Mouse (Mus musculus): ENCODE results near the gene Camsap2. TPM values are rescaled to one million over a fixed set of nuclear protein-coding genes. Genes with fewer than 3 reads are reported as not detected.

Gene Camsap2
- polyA plus RNA-seq, 1 experiment from 2014 or later: 13.2 TPM

DNA sequence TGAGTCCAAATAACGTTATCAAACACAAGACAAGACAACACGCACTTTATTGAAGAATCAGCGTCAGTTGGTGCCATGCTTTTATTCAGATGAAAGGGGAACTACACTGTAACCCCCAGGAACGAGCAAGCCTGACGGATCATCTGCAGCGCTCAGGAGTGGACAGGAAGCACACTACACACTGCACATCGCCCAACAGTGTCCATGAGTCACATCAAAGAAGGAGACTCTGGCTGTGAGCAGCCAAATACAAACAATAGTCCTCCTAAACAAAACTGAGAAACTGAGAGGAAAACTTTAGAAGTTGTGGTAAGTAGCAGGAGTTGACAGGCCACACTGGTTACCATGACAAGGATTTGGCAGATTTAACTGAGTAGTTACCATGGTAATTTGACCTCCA is 77.7 kb downstream of the Camsap2 start:
- H3K4me3 ChIP-seq: no peak overlapping the region
- peaks cover 55% of the 10 kb centered on the region for H3K36me3 ChIP-seq
- peaks cover 9% of the 10 kb centered on the region for H3K27me3 ChIP-seq (ENCODE audit: insufficient read depth, poor library complexity, severe bottlenecking)
- H3K4me1 ChIP-seq (replicated peaks): 0 out of 2 replicates have a peak, but pooled peaks cover 3% of the 10 kb centered on the region
- H3K9me3 ChIP-seq: no peaks in the 10 kb centered on the region
- 85% methylated on average over 7 of the region's 7 CpGs for WGBS
- DNase-seq (ENCODE audit: low spot score): no peak
- no peak overlapping the region for H3K27ac ChIP-seq

DNA sequence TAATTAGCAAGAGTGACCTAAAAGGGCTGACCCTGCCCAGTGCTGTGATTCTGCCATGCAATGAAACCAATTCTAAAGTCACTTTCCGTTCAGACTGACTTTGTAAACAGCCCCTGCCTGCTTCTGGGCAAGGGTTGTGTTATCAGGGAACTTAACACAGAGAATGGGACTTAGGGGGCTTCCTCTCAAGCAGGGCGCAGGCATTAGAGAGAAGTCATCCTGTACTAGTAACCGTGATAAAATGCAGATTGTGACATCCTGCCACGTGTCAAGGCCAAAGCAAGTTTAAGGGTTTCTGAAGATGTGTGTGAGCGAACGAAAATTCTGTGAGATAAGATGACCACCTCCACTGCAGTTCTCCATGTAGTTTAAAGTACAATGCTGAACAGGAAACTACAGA is 79.8 kb downstream of the Camsap2 start:
- no peak overlapping the region for H3K4me3 ChIP-seq
- no peak for DNase-seq (ENCODE audit: low spot score)
- no peaks in the 10 kb centered on the region for H3K9me3 ChIP-seq
- H3K4me1 ChIP-seq (replicated peaks): peaks cover 13% of the 10 kb centered on the region
- H3K27ac ChIP-seq: no peak overlapping the region
- WGBS: 77% methylated on average over 6 of the region's 6 CpGs
- H3K36me3 ChIP-seq: peaks cover 34% of the 10 kb centered on the region
- peaks cover 30% of the 10 kb centered on the region for H3K27me3 ChIP-seq (ENCODE audit: insufficient read depth, poor library complexity, severe bottlenecking)

DNA sequence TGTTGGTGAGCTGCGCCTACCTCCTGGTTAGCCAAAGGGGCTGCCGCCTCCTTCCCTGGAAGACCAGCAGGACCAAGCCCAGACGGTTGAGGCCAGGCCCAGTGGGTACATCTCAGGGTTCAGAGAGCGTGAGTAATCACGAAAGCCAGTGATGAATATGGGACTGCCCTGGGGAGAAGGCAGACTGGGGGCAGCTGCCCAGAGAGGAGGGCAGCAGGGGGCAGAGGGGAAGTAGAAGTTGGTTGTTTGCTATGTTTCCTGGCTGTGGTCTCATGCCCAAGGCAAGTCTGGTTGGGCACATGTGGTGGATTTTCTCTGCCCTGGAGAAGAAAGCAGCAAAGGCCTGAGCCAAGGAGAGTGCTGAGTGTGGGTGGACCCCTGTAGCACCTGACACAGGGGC is 82.5 kb downstream of the Camsap2 start:
- Histone ChIP-seq H3K9me3 (no peaks in the 10 kb centered on the region), H3K27ac (no peak overlapping the region), H3K4me1 (replicated peaks) (peaks cover 33% of the 10 kb centered on the region), H3K4me3 (no peak overlapping the region), H3K27me3 (ENCODE audit: insufficient read depth, poor library complexity, severe bottlenecking) (peaks cover 58% of the 10 kb centered on the region), H3K36me3 (peaks cover 8% of the 10 kb centered on the region)
- DNase-seq (ENCODE audit: low spot score): no peak
- 83% methylated on average over 5 of the region's 5 CpGs for WGBS

DNA sequence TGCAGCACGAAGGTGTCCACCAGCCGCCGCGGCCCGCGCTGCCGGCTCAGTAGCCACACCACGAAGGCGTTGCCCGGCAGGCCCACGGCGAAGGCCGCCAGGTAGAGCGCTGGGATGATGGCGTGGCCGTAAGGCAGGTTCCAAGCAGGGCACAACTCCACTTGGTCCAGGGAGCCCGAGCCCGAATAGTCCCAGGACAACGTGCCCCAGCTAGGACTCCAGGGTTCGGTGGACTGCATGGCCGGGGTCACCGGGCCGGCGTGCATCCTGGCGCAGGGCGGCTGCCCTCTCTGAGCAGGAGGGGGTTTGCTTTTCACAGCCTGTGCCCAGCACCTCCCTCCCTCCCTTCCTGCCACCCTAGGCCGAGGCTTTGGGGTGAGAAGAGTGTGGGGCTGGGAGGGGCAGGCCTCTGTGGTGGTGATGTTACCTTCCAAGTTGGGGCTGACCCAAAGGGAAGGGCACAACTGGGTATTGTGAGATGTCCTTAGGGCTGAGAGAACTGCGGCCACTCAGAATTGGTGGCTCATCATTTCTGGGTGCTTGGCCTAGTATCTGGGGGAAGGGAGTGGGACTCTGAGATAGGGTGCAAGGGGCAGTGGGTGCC is 85.2 kb downstream of the Camsap2 start, which contains the start of gene Gpr25:
Gene Gpr25, minus strand, starts transcription at position 239 of the 604 bp plus-strand sequence.
- Histone ChIP-seq H3K27me3 (ENCODE audit: insufficient read depth, poor library complexity, severe bottlenecking) (peaks cover 81% of the 10 kb centered on the region), H3K4me1 (replicated peaks) (peaks cover 37% of the 10 kb centered on the region), H3K36me3 (no peaks in the 10 kb centered on the region), H3K9me3 (no peaks in the 10 kb centered on the region), H3K4me3 (peak within 1 kb of the TSS; percentile 62), H3K27ac (peak within 1 kb of the TSS; percentile 42)
- DNase-seq (ENCODE audit: low spot score): no peak
- WGBS: 6% methylated on average over 28 of the region's 28 CpGs

DNA sequence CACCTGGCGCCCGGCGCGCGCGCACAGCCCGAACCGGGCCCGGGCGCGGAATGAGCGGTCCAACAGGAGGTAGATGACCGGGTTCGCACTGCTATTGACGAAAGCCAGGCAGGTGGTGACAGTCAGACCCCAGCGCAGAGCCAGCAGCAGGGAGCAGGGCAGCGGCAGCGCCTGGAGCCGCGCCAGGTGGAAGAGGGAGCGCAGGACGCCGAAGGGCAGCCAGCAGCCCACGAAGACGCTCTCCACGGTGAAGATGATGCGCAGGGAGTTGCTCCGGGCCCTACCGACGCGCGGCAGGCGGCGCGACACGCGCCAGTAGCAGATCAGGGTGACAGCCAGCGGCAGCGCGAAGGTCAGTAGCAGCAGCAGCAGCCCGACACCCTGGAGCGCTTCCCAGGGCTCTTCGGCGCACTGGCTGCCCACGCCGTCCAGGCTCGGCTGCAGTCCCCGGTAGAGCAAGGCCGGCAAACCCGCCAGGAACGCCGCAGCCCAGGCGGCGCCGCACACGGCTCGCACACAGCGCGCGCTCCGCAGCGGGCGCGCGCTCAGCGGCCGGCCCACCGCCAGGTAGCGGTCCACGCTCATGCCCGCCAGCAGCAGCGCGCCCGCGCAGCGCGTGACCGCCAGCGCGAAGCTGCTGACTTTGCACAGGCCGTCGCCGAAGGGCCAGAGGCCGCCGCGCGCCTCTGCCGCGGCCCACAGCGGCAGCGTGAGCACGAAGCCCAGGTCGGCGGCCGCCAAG is 85.8 kb downstream of the Camsap2 start:
- Histone ChIP-seq H3K4me1 (replicated peaks) (peaks cover 44% of the 10 kb centered on the region), H3K9me3 (no peaks in the 10 kb centered on the region), H3K36me3 (no peaks in the 10 kb centered on the region), H3K27ac (peak overlapping the region; percentile 42), H3K4me3 (peak overlapping the region; percentile 62), H3K27me3 (ENCODE audit: insufficient read depth, poor library complexity, severe bottlenecking) (peaks cover 81% of the 10 kb centered on the region)
- peak; percentile 58 for DNase-seq (ENCODE audit: low spot score)
- WGBS: under 1% methylated on average over 95 of the region's 95 CpGs

DNA sequence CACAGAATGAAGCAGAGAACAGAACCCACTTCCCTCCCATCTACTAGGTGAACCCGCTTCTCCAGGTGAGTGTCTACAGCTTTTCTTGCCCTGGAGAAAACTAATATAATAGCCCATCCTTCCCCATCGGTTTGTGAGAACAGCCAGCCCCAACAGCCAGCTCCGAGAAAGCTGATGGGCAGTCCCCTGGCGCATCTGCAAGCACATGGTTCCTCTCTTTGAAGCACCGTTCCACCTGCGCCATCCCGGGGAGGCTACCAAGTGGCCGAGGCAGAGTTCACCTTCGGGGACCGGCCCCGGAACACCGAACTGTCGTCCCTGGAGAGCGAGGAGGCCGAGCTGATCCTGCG is 86.4 kb downstream of the Camsap2 start:
- Histone ChIP-seq H3K27me3 (ENCODE audit: insufficient read depth, poor library complexity, severe bottlenecking) (peaks cover 81% of the 10 kb centered on the region), H3K36me3 (no peaks in the 10 kb centered on the region), H3K27ac (peak overlapping the region; percentile 42; the same call in 1 of the 2 replicates), H3K9me3 (no peaks in the 10 kb centered on the region), H3K4me1 (replicated peaks) (peaks cover 49% of the 10 kb centered on the region), H3K4me3 (peak overlapping the region; percentile 62)
- WGBS: 3% methylated on average over 16 of the region's 16 CpGs
- peak; percentile 27 for DNase-seq (ENCODE audit: low spot score)

DNA sequence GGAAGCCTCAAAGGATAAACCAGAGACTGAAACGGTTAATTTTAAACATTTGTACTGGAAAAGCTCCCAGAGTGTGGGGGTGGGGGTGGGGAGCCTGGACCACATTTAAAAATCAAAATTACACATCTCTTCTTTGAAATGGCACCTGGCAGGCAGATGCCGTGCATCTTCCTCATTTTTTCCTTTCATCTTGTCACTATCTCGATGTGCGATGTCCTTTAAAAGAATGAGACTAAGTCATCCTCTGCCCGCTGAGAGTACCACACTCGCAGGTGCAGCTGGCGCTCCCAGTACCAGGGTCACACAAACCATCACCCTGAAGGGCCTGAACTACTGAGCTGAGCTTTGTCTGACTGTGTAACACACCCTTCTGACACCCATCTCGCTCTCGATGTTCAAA is 87.4 kb downstream of the Camsap2 start:
- H3K4me1 ChIP-seq (replicated peaks): peaks cover 52% of the 10 kb centered on the region
- DNase-seq (ENCODE audit: low spot score): no peak
- no peak overlapping the region for H3K4me3 ChIP-seq
- no peak overlapping the region for H3K27ac ChIP-seq
- H3K27me3 ChIP-seq (ENCODE audit: insufficient read depth, poor library complexity, severe bottlenecking): peaks cover 74% of the 10 kb centered on the region
- no peaks in the 10 kb centered on the region for H3K36me3 ChIP-seq
- H3K9me3 ChIP-seq: no peaks in the 10 kb centered on the region
- whole genome bisulfite sequencing: 79% methylated on average over 9 of the region's 9 CpGs

DNA sequence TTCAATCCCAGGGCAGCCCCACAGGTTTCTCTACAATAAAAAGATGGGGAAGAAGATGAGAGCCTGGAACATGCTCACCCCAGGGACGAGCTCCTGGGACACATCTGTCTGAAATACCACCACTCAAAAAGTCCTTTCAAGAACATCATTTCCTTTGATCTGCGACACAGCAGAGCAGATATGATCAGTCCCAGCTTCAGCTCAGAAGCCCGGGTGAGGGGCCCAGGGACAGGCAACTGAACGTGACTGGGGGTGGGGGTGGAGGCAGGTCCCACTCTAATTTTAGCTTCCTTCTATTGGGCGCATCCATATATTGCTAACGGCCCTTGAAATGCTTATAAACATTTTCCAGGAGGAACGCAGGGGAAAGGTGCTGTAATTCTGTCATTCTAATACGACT is 90.2 kb downstream of the Camsap2 start:
- WGBS: 46% methylated on average over 8 of the region's 8 CpGs
- no peak for DNase-seq (ENCODE audit: low spot score)
- Histone ChIP-seq H3K4me1 (replicated peaks) (peaks cover 37% of the 10 kb centered on the region), H3K36me3 (no peaks in the 10 kb centered on the region), H3K27ac (peak overlapping the region; percentile 54; the same call in 1 of the 2 replicates), H3K9me3 (no peaks in the 10 kb centered on the region), H3K4me3 (no peak overlapping the region), H3K27me3 (ENCODE audit: insufficient read depth, poor library complexity, severe bottlenecking) (peaks cover 46% of the 10 kb centered on the region)

DNA sequence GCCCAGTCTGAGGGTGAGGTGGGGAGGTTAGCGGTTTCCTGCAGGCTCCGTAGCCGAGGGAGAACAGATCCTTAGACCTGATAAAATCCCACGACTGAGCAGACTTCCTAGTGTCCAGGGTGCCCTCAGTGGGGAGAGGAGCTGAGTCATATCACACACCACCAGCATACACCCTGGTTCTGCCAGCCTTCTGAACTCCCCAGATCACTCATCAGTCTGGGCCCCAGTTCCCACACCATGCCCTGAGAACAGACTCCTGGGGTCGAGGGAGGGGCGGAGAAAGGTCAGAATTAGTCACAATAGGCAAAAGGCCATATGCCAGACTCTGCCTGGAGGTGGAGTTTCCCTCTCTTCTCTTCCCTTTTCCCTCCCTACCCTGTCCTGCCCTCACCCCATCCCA is 90.7 kb downstream of the Camsap2 start:
- Histone ChIP-seq H3K27me3 (ENCODE audit: insufficient read depth, poor library complexity, severe bottlenecking) (peaks cover 41% of the 10 kb centered on the region), H3K36me3 (no peaks in the 10 kb centered on the region), H3K27ac (peak overlapping the region; percentile 54; the same call in 1 of the 2 replicates), H3K9me3 (no peaks in the 10 kb centered on the region), H3K4me3 (no peak overlapping the region), H3K4me1 (replicated peaks) (peaks cover 32% of the 10 kb centered on the region)
- 31% methylated on average over 6 of the region's 6 CpGs for WGBS
- peak; percentile 29 for DNase-seq (ENCODE audit: low spot score)

DNA sequence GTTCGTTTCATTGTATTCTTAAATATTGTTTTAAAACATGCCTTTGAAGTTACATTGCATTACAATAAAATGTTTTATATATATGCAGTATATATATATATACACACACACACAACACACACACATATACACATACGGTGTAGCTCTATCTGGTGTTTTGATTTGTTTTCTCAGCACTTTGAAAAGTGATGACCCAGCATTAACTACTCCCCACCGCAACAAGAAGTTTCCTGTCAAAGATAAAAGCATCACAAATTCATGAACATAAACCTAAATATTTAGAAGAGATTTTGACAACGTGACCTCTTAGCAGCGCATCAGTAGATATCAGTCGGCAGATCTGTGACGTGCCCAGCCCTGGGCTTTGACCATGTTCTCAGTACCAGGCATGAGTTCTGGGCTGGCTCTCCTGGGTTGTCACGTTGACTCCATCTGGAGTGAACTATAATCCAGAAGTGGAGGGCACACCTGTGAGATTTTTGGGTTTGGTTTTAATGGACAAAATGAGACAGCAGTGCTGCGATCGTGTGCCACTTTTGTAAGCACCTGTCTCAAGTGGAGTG is 91.3 kb downstream of the Camsap2 start:
- Histone ChIP-seq H3K27me3 (ENCODE audit: insufficient read depth, poor library complexity, severe bottlenecking) (peaks cover 35% of the 10 kb centered on the region), H3K27ac (peak overlapping the region; percentile 54; the same call in 1 of the 2 replicates), H3K4me1 (replicated peaks) (peaks cover 26% of the 10 kb centered on the region), H3K36me3 (no peaks in the 10 kb centered on the region), H3K4me3 (no peak overlapping the region), H3K9me3 (no peaks in the 10 kb centered on the region)
- no peak for DNase-seq (ENCODE audit: low spot score)
- WGBS: 82% methylated on average over 10 of the region's 10 CpGs

DNA sequence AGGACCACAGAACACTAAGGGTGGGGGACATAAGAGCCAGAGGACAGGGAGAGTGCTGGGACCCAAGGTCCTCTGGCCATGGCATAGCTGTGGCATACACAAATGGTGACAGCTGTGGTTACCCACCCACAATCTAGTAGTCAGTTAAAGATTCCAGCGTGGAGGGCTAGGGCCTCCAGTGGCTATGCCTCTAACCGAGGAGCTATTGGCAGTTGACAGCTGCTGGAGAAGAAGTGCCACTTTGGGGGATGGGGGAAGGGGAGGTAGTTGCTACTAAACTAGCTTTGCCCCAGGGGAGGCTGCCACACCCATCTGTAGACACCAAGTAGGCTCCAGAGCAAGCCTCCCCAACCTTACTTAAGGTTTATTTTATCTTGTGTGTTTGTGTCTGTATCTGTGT is 92.4 kb downstream of the Camsap2 start:
- peaks cover 27% of the 10 kb centered on the region for H3K27me3 ChIP-seq (ENCODE audit: insufficient read depth, poor library complexity, severe bottlenecking)
- no peaks in the 10 kb centered on the region for H3K36me3 ChIP-seq
- DNase-seq (ENCODE audit: low spot score): no peak
- H3K9me3 ChIP-seq: no peaks in the 10 kb centered on the region
- WGBS: 33% methylated on average over 2 of the region's 2 CpGs
- no peak overlapping the region for H3K4me3 ChIP-seq
- no peak overlapping the region for H3K27ac ChIP-seq
- peaks cover 22% of the 10 kb centered on the region for H3K4me1 ChIP-seq (replicated peaks)

DNA sequence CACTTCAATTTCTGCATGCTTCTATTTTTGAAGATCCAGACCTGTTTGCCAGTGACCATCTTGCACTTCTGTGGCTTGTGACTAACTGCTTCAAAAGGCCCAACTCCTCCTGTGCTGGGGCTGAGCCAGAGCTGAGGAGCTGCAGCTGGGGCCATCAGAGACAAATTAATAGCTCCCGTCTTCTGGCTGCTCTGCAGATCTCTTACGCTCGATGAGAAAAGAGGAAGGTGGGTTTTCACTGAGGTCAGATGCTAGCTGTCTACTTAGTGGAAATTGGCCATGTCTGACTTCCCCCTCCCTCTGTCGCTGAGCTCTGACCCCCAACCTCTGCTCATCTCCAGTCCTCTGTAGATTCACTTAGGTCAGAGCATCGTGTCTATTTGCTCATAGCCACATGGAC is 96.2 kb downstream of the Camsap2 start:
- WGBS: 72% methylated on average over 5 of the region's 5 CpGs
- Histone ChIP-seq H3K27me3 (ENCODE audit: insufficient read depth, poor library complexity, severe bottlenecking) (0 out of 2 replicates have a peak, but pooled peaks cover 6% of the 10 kb centered on the region), H3K4me3 (no peak overlapping the region), H3K4me1 (replicated peaks) (peaks cover 7% of the 10 kb centered on the region), H3K9me3 (no peaks in the 10 kb centered on the region), H3K27ac (no peak overlapping the region), H3K36me3 (no peaks in the 10 kb centered on the region)
- DNase-seq (ENCODE audit: low spot score): no peak

DNA sequence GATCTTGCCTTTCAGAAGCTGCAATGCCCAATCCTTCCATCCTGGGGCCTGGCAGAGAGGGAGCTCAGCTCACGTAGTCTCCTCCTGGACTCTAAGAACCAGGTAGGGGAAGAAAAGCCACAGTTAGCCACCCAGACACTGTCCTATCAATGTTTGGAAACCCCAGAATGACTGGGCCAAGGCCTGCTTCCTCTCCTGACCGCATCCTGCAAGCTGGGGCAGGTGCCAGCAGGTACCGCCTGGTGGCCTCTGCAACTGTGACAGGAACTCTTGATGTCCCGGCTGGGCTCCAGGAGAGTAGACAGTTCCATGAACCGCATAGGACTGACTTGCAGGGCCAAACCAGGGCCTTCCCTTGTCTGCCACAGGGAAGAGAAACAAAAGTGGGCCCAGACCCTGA is 98.5 kb downstream of the Camsap2 start:
- Histone ChIP-seq H3K27me3 (ENCODE audit: insufficient read depth, poor library complexity, severe bottlenecking) (0 out of 2 replicates have a peak, but pooled peaks cover 6% of the 10 kb centered on the region), H3K4me3 (no peak overlapping the region), H3K4me1 (replicated peaks) (no peaks in the 10 kb centered on the region; the same call in 1 of the 2 replicates), H3K9me3 (no peaks in the 10 kb centered on the region), H3K36me3 (no peaks in the 10 kb centered on the region), H3K27ac (no peak overlapping the region)
- WGBS: 88% methylated on average over 5 of the region's 5 CpGs
- DNase-seq (ENCODE audit: low spot score): no peak

Measured in hindbrain, embryonic 10.5 days (tissue).